Mouse (Mus musculus): ENCODE measurements around the gene Smarca4. TPM values are rescaled to one million over a fixed set of nuclear protein-coding genes. Genes with fewer than 3 reads are reported as not detected.

Smarca4 gene
- 100 to 1,000 TPM; 111 to 117 TPM for total RNA-seq (2021)
- long read RNA-seq, full-length matches to known transcripts = 79 of 287 reads
- long read RNA-seq, partial matches to known transcripts = 162 of 287 reads
- long read RNA-seq, other reads (novel, unspliced or antisense) = 46 of 287 reads

DNA sequence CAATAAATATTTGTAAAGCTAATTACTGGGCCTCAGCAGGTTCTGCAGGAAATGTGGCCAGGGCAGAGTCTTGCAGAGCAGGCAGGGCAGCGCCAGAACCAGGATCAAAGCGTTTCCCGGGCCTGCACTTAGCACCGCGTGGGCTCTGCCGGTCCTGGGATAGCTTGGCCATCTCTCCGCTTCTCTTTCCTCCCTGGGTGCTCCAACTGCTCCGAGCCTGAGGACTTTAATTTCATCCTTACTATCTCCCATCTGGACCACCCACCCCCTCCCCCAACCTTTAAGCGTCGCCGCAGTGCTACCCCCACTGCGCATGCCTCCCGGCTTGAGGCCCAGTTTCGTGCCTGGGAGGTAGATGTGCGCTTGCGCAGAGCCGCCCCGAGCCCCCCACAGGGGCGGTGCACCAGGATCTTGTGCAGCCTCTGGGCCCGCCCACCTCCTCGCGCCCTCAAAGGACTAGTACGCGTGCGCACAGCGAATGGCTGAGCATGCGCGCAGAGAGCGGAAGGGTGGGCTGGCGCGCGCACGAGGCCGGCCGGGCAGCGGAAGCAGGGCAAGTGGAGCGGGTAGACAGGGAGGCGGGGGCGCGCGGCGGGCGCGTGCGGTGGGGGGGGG is at the start of gene Smarca4:
Gene Smarca4 (plus strand): TSS at position 553 of the 615 bp plus-strand sequence.
- DNase-seq (ENCODE audit: low spot score in 2 of 2) = peak; percentile 100

GRCm38 (mm10) chr9:21566538-21566937 is 49.4 kb upstream of the Smarca4 start:
- no peak for DNase-seq (ENCODE audit: low spot score in 2 of 2)

DNA sequence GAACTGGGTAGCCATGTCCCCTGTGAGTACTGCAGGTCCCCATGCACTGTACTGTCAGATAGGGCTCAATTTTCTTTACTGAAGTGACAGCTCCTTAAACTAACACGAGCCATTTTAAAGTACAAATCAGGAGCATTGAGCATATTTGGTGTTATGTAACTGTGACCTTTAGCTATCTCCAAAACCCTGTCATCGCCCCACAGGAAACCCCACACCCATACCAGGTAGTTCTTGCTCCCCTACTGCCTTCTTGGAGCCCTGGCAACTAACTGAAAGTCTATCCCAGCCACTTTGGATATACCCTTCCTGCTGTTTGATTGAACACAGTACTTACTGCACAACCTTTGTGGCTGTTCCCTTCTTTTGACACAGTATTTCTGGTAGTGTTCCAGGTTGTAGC is 48.9 kb upstream of the Smarca4 start:
- no peak for DNase-seq (ENCODE audit: low spot score in 2 of 2)

DNA sequence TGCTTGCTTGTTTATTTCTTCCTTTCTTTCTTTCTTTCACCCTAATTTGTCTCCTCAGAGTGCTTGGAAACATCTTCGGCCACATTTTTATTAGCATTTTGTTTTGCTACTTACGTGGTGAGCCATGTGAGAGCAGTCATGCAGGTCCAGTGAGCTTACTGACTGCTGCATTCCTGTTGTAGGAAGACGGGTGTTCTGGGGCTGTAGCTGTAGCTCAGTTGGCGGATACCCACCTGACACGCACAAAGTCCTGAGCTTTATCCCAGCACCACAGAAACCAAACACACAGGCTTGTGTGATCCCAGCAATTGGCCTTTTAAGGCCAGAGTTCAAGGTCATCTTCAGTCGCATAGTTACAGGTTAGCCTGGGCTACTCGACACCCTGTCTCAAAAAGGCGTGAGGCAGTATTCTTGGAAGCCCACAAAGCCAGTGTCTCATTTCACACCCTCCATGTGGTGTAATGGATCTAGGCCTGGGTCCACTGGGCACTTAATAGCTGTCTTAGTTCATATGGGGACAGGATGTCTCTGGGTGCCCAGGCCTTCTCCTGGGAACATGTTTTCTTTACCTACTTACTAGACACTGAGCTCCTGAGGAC is 47.2 kb upstream of the Smarca4 start:
- no peak for DNase-seq (ENCODE audit: low spot score in 2 of 2)

DNA sequence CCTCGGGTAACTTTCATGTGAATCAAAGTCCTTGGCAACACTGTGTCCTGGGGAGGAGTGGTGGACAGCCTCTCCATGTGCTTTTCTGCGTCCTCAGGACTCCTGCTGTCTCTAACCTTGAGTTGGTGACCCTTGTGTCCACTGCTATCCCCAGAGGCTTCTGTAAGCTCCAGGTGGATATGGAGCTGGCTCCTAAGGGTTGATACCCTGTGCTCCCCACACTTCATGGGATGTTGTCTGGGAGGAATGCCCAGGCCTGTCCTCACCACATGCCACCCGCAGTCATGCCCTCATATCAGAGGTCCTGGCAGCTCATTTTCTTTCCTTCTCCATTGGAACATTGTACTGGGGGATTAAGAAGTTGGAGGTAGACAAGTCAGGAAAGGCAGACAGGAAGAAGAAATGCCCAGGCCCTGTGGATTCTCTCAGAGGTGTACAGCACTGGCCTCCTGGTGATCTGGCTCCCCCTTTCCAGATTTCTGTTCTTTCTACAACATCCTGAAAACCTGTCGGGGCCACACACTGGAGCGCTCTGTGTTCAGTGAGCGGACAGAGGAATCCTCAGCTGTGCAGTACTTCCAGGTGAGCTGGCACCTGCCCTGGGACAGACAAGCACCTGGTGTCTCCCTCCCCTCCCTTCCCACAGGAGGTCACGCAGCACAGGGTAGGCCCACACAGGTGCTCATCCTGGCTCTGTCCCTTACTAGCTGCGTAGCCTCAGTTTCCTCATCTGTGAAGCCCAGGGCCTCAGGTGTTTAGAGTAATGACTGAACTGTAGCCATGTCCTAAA is 41.8 kb upstream of the Smarca4 start:
- no peak for DNase-seq (ENCODE audit: low spot score in 2 of 2)

DNA sequence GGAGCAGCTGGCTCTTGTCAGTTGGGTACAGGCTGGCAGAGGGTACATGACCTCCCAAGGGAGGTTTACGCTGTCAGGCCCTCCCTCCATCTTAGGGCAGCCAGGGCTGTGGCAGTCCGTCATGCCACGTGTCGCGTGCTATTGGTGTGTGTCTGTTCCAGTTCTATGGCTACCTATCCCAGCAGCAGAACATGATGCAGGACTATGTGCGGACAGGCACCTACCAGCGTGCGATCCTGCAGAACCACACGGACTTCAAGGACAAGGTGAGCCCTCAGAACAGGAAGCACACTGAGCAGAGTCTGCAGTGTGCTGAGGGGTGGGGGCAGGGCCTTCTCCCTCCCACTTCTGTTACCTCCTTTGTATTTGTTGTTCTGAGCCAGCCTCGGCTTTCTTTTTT is 40.7 kb upstream of the Smarca4 start:
- no peak for DNase-seq (ENCODE audit: low spot score in 2 of 2)

GRCm38 (mm10) chr9:21576286-21576685 is 39.7 kb upstream of the Smarca4 start:
- no peak for DNase-seq (ENCODE audit: low spot score in 2 of 2)

DNA sequence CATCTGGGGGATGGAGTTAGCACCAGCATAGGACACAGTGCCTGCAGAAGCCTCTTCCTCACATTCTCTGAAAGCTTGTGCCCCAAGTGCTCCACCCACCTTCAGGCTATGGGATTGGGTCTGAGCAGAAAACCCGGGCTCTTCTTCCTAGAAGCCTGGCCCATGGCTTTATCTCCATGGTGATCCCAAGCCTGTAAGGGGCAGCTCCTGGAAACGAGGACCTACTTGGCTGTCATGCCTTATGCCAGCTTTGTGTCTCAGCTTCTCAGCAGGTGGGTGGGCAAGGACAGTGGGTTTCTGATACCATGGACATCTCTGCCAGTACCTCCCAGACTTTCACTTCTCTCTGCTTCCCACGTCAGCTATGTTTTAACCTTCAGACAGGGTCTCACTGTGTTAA is 37.7 kb upstream of the Smarca4 start:
- no peak for DNase-seq (ENCODE audit: low spot score in 2 of 2)

DNA sequence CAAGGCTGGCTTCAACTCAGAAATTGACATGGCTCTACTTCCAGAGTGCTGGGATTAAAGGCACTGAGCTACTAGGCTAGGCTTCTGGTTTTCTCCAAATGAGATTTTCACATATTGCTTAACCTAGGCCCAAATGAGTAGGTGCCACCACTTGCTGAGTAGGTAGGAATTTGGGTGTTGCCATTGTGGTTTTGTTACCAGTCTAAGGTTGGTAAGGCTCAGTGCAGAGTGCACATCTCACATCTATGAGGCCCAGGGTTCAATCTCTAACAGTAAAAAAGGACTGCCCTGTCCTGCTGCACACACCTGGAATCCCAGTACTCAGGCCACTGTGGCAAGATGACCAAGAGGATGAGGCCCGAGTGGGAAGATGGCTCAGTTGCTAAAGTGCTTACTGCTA is 30.6 kb upstream of the Smarca4 start:
- DNase-seq (ENCODE audit: low spot score in 2 of 2) = no peak

DNA sequence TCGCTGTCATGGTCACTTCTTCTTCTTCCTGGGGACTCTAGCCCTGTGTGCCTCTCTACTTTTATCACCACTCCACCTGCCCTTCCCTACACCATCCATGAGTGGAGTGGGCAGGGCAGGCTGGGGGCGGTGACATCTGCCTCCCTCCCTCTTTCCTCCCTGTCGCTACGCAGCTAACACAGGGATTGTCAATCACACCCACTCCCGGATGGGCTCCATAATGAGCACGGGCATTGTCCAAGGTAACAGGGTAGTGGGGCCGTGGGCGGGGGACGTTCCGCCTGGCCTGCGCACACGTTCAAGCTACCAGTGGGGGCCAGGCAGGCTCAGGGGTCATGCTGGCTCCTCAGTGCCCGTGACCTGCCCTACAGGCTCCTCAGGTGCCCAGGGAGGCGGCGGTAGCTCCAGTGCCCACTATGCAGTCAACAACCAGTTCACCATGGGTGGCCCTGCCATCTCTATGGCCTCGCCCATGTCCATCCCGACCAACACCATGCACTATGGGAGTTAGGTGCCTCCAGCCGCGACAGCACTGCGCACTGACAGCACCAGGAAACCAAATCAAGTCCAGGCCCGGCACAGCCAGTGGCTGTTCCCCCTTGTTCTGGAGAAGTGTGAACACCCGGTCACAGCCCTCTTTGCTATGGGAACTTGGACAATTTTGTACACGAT is 28.2 kb upstream of the Smarca4 start:
- peak in 1 of 2 experiments; percentile 52 for DNase-seq (ENCODE audit: low spot score in 2 of 2)

GRCm38 (mm10) chr9:21588350-21588749 is 27.6 kb upstream of the Smarca4 start:
- no peak for DNase-seq (ENCODE audit: low spot score in 2 of 2)

- no peak for DNase-seq (ENCODE audit: low spot score in 2 of 2)
Observed at GRCm38 (mm10) chr9:21589538-21589937, 26.4 kb upstream of the Smarca4 start.

DNA sequence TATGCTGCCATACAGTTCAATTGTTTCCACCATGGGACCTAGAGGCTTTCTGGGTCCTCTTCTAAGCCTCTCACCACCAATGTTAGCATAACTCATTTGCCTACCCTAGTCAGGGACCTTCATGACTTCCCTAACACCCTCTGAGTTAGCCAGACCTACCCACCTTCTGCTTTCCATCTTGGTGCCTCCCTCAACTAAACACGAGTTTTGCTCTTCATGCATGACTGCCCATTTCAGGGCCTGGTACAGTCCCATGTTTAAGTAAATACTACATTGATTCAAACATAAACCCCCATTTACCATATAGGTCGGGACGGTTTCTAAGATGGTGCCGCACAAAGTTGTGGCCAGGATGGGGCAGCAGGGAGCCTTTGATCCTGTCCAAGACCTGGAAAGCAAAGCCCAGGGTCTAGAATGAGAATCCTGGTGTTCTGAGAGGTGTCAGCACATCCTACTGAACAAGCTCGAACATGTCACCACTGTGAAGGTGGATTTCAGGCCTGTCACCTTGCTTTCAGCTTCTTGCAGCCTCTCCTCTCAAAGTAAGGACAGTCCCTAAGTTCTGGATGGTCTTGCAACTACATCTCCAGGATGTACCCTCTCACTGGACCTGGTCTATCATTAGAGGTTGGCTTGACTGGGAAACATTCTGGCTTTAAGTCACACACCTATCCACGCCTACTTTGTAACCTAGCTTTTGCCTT is 24.7 kb upstream of the Smarca4 start:
- DNase-seq (ENCODE audit: low spot score in 2 of 2) = no peak

- no peak for DNase-seq (ENCODE audit: low spot score in 2 of 2)
Observed at GRCm38 (mm10) chr9:21591831-21592702, 23.9 kb upstream of the Smarca4 start.

GRCm38 (mm10) chr9:21592703-21593121 is 23.3 kb upstream of the Smarca4 start, which contains the start of the genes Timm29 and Yipf2:
TSS of gene Timm29 (plus strand) at chr9:21592722.
TSS of gene Yipf2 (minus strand) at chr9:21592828.
- DNase-seq (ENCODE audit: low spot score in 2 of 2) = peak; percentile 90 to 97

DNA sequence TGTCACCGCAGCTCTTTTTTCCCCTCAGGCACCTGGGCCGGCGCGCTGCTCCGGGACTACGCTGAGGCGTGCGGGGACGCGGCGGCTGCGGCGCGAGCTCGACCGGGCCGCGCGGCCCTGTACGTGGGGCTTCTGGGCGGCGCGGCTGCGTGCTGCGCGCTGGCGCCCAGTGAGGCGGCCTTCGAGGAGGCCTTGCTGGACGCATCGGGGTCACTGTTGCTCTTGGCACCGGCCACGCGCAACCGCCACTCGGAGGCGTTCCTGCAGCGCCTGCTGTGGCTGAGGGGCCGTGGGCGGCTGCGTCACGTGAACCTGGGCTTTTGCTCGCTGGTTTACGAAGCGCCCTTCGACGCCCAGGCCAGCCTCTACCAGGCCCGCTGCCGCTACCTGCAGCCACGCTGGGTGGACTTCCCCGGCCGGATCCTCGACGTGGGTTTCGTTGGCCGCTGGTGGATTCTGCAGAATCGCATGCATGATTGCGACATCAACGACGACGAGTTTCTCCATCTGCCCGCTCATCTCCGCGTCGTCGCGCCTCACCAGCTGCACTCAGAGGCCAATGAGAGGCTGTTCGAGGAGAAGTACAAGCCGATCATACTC is 22.7 kb upstream of the Smarca4 start:
- peak; percentile 68 to 78 for DNase-seq (ENCODE audit: low spot score in 2 of 2)

- peak in 1 of 2 experiments; percentile 39 for DNase-seq (ENCODE audit: low spot score in 2 of 2)
Observed at GRCm38 (mm10) chr9:21594350-21594749, 21.6 kb upstream of the Smarca4 start.

DNA sequence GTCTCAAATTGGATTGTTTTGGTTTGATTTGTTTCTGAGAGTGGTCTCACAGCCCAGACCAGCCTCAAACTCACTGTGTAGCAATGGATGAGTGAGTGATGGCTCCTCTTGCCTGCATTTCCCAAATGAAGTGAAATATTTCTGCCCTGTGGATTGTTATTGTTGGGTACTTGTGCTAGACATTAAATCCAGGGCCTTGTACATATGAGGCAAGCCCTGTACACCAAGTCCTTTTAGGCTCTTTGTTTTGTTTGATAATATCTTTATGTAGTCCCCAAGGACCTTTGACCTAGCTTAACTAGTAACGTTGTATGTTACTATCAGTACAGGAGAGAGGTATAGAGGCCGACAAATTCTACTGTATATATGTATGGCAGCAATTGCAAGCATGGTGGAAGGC is 21.1 kb upstream of the Smarca4 start:
- DNase-seq (ENCODE audit: low spot score in 2 of 2) = no peak

- no peak for DNase-seq (ENCODE audit: low spot score in 2 of 2)
Observed at GRCm38 (mm10) chr9:21598198-21598597, 17.8 kb upstream of the Smarca4 start.

All from layer of hippocampus, adult 18-20 months (tissue).